Mouse (Mus musculus): ENCODE measurements around the gene Pex1. TPM values are rescaled to one million over a fixed set of nuclear protein-coding genes. Genes with fewer than 3 reads are reported as not detected.

Gene Pex1
- total RNA-seq, 2 experiments from 2014 or later, result 5.6 to 7.4 TPM

Small RNAs within 50 kb of the gene (microRNA-seq; reads per million reads assigned to microRNA genes)
- 0 reads per million in 2 experiments for gene Gm26238

Other genes starting within 250 kb of the Pex1 start
- gene Fam133b, start 52.2 kb upstream of the Pex1 start, total RNA-seq (2021), result 10 to 100 TPM; 12.6 to 14.2 TPM
- gene 1700109H08Rik, start 24.5 kb upstream of the Pex1 start, total RNA-seq (2021), result 1 to 10 TPM; 3.6 TPM
- 1 to 10 TPM; 4.8 to 5.8 TPM for gene Rbm48, start 519 bp downstream of the Pex1 start, total RNA-seq (2021)
- not detected for gene Tmbim7, start 55.1 kb downstream of the Pex1 start, total RNA-seq (2021)
- gene Gatad1, start 61.1 kb downstream of the Pex1 start, total RNA-seq (2021), result 10 to 100 TPM; 63.6 to 70.5 TPM
- 10 to 100 TPM; 18.2 to 19.0 TPM for gene Ankib1, start 206.9 kb downstream of the Pex1 start, total RNA-seq (2021)
- 10 to 100 TPM; 14.5 to 15.3 TPM for gene Krit1, start 207.1 kb downstream of the Pex1 start, total RNA-seq (2021)
- not detected for gene Lrrd1, start 249.1 kb downstream of the Pex1 start, total RNA-seq (2021)

Measured in gastrocnemius, postnatal 14 days (tissue).